Mouse (Mus musculus) lung, postnatal 0 days (tissue): ENCODE data around the gene Spata16.

Experiments
- CTCF ChIP-seq: IDR thresholded peaks from 2 replicates; pipeline ENCODE4 v1.5.1; 2016; ENCODE audit warnings: antibody characterized with exemption, mild to moderate bottlenecking
- EP300 ChIP-seq: IDR thresholded peaks from 2 replicates; pipeline ENCODE4 v1.6.1; 2016; ENCODE audit warnings: antibody characterized with exemption, mild to moderate bottlenecking, control low read depth

DNA sequence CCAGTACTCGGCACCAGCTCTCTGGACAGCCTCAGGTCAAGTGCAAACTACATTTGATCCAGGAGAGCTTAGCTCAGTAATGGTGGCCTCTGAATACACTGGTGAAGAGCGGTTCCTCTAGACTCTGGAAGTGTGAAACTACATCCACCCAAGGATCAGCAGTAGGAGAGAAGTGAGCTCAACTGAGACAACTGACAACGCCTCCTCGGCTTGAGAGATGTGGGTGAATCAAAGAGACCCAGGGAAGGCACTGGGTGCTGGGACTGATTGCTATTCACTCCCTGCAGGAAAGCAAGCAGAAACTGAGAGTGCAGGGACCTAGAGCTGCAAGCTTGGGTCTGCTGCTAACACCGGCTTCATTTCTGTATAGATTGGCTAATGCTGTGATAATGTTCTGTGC, 210.5 kb downstream of the Spata16 start:
- TF ChIP-seq CTCF (no peak), EP300 (no peak)
